Mouse (Mus musculus) brain, embryonic 14.5 days (tissue): ENCODE measurements around the gene Calcoco1.

ENCODE experiments used
- CTCF ChIP-seq: fragments of 200-500 bp; IDR thresholded peaks from 2 replicates; pipeline ENCODE4 v1.5.1; 2012; ENCODE audit warnings: inconsistent platforms, mild to moderate bottlenecking, moderate library complexity, borderline replicate concordance; ENCODE audit not compliant: insufficient read depth, insufficient read length; ENCODE audit errors: extremely low read depth
- POLR2A ChIP-seq: fragments of 200-500 bp; IDR thresholded peaks from 2 replicates; pipeline ENCODE4 v1.6.1; 2012; ENCODE audit warnings: mild to moderate bottlenecking, inconsistent platforms, borderline replicate concordance; ENCODE audit not compliant: poor library complexity, insufficient read depth, insufficient read length, severe bottlenecking; ENCODE audit errors: extremely low read depth

DNA sequence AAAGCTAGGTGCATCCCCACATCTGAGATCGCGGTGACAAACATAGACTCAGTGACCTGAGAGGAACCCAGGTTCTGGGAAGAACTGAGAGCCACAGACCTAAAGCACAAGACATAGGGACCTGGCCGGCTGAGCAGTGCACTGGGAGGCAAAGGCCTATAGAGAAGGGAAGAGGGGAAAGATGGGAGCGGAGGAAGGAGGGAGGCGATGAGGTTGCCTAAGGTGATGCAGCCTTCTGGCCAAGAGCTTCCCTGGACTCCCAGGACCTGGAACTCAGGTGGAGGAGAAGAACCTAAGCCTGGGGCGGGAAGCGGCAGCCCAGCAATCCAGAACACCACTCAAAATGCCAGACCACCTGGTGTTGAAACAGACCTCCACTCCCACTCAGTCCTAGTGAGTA lies 22.4 kb upstream of the Calcoco1 start:
- TF ChIP-seq CTCF (no peak), POLR2A (no peak)
